Mouse (Mus musculus): ENCODE results near the gene Tbc1d17.
A peak's percentile ranks its signal among the peaks of the same experiment; 100 is the strongest.
"Not testable (repeated sequence)": the region's sequence is repeated elsewhere in the genome, so short reads cannot be mapped to it uniquely, and the experiment has no call there.

Tbc1d17 gene

DNA sequence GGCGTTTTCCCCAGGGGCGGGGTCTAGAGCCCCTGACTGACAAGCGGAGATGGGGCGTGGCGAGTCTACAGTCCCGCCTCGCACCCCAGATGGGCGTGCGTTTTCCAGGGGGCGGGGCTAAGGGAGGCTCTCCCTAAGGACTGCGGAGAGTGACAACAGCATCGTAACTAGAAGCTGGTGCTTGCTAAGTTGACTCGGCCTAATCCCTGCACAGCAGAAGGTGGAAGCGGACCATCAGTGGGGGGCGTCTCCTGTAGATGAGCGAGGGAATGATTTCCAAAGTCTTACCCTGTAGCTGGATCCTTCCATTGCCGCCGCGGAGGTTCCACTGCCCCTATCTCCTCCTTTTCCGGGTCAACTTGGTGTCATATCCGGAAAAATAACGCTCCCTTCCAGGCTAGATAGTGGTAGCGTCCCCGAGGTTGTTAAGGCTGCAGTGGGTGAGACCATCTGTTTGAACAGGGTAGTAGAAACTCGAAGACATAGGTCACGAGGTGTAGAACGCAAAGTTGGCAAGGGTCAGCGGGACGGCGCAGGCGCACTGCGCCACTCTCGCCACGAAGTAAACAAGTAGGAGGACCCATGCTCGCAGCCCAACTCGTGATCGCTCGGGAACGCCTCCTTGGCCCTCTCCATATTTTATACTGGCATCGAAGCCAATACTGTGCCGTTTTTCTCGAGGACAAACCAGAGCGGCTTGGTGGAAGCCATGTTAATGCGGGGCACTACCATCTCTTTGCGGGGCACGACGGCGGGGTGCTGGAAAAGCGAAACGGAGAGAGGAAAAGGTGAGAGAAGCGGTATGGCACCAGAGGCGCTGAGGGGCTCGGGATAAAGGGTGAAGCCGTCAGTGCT is at the start of gene Tbc1d17, which contains the start of gene Akt1s1:
Gene Tbc1d17 (minus strand): TSS at position 519 of the 855 bp plus-strand sequence.
Gene Akt1s1 (plus strand): TSS at position 431 of the 855 bp plus-strand sequence.
- DNase-seq (ENCODE audit: low read depth, low spot score), result peak; percentile 100

- DNase-seq (ENCODE audit: low read depth, low spot score), result no peak
Measured at GRCm38 (mm10) chr7:44898607-44899006, 49.7 kb upstream of the Tbc1d17 start.

GRCm38 (mm10) chr7:44896499-44896898 is 47.6 kb upstream of the Tbc1d17 start:
- DNase-seq (ENCODE audit: low read depth, low spot score), result no peak

DNA sequence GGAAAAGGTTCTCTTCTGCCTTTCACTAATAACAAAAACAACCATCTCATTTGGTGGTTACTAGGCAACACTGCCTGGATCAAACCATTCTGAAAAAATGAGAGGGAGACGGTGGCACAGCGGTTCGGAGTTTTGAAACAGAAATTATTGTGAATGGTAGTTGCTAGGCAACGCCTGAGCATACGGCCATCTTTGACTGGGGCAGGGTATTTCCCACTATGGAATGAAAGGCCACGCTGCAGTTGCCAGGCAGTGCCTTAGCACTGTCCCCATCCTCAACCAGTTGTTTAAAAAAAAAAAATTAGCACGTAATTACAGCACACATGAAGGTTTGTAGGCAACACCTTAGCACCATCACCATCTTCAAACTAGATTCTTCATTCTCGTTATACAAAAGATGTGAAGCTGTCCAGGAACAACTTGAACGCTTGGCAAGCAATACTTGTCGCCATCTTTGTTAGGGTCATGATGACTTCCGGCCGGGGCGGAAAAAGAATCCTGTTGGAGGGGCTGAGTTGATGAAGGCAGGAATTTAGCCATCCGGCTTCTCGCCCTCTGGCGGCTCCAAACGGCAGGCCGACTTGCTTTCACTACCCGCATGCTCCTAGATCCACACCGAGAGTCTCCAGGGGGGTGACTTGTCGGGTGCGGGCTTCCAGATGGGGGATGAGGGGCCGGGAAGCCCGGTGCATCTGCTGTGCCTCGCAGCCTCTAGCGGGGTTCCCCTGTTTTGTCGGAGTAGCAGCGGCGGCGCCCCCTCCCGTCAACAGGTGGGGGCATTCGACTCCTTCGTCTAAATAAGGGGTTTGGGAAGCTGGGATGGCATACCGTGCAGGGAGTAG is 46.9 kb upstream of the Tbc1d17 start, which contains the start of gene Fuz:
Gene Fuz (plus strand): TSS at position 487 of the 842 bp plus-strand sequence.
- peak; percentile 98 for DNase-seq (ENCODE audit: low read depth, low spot score)

GRCm38 (mm10) chr7:44895206-44895592 is 46.3 kb upstream of the Tbc1d17 start:
- no peak for DNase-seq (ENCODE audit: low read depth, low spot score)

DNA sequence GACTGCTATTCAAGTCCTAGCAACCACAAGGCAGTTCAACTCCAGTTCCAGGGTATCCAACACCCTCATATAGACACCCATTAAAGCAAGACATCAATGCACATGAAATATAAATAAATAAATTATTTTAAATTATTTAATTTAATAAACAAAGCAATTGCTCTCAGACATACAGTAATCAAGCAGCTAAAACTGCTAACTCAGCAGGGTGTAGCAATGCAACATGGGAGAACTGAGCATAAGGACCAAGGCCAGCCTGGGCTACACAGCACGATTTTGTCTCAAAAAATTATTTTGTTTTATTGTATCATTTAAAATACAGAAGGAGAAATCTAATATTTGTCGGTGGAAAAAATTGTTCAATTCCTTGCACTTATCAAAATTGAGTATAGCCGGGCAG is 45.3 kb upstream of the Tbc1d17 start:
- DNase-seq (ENCODE audit: low read depth, low spot score), result no peak

DNA sequence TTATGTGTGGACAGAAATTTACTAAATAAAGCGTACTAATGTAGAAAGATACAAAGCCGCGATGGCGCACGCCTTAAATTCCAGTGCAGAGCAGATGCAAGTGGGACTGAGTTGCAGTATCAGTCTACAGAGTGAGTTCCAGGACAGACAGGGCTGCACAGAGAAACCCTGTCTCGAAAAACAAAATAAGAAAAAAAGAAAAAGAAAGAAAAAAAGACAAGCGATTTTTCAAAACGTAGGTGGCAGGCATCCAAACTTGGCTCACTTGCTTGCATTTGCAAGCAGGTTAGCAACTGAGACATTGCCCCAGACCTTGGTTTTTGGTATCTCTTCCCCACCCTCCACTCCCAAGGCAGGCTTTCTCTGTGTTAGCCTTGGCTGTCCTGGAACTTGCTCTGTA is 44.3 kb upstream of the Tbc1d17 start:
- no peak for DNase-seq (ENCODE audit: low read depth, low spot score)

GRCm38 (mm10) chr7:44892276-44892921 is 43.5 kb upstream of the Tbc1d17 start, which contains the start of gene Med25:
Gene Med25 (minus strand): TSS chr7:44892712.
- peak; percentile 97 for DNase-seq (ENCODE audit: low read depth, low spot score)

DNA sequence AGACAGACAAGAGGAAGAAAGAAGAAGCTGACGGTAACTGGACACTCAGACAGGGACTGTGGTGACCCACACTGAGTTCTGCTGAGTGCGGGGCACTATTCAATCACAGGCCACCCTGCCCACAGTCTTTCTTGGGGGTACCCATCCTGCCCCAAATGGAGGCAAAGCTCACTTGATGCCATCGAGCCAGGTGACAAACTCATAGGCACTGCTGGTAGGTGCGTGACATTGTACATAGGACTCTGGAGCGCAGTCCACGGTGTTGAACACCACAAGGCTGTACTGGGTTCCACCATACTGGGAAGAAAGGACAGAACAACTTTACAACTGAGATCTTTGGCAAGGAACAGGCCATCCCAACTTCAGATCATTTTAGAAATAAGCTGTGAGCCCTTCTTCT is 42.7 kb upstream of the Tbc1d17 start:
- DNase-seq (ENCODE audit: low read depth, low spot score), result no peak

GRCm38 (mm10) chr7:44890737-44891136 is 41.9 kb upstream of the Tbc1d17 start:
- no peak for DNase-seq (ENCODE audit: low read depth, low spot score)

- no peak for DNase-seq (ENCODE audit: low read depth, low spot score)
Measured at GRCm38 (mm10) chr7:44890180-44890579, 41.3 kb upstream of the Tbc1d17 start.

DNA sequence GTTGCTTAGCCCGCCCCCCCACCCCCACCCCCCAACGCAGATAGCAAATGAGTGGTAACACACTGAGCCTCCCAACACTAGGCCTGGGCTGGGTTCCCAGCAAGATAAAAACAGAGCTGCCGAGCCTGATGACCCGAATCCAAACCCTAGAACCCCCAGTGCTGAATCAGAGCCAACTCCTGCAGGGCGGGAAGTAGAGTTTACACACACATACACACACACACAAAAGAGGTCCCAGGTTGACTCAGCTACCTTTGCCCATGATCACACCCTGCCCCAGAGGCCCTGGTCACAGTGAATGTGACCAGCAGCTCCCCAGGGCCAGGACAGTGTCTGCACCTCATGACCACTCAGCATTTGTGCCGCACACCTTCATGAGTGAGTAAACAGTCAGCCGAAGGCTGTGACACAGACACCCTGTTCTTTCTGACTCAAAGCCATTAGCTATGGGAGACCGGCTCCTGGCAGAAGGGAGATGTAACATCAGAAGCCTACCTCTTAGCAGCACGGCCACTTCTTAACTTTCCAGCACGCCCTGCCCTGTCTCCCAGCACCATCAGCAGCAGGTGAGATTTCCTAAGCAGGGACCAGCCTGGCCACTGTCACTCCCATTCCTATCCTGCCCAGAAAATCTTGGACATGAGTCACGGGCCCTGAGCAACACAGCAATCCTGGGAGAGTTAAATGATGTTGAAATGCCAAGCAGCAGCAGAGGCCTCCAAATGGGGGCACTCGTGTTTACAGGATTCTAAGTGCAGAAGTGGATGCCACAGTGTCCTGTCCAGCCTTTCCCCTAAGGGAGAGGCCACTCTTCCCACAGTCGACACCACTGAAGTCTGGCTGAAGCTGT is 39.6 kb upstream of the Tbc1d17 start:
- DNase-seq (ENCODE audit: low read depth, low spot score), result no peak

DNA sequence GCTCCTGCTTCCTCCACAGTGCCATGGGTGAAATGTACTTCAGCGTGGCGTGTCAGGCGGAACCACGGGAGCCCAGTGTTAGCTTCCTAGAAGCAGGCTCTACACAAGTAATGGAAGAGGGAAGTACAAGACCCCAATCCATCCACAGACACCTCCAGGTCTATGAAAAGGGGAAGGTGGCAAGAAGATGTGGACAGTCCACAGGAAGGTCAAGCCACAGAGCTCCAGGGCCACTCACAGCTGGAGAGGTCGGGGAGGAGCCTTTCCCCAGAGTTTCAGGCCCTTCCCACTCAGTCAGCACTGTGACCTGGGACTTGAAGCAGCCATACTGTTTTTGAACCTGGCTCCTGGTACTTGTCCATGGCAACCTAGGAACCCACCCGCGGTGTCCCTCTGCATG is 38.1 kb upstream of the Tbc1d17 start:
- DNase-seq (ENCODE audit: low read depth, low spot score), result no peak

GRCm38 (mm10) chr7:44884637-44885036 is 35.8 kb upstream of the Tbc1d17 start:
- DNase-seq (ENCODE audit: low read depth, low spot score), result no peak

DNA sequence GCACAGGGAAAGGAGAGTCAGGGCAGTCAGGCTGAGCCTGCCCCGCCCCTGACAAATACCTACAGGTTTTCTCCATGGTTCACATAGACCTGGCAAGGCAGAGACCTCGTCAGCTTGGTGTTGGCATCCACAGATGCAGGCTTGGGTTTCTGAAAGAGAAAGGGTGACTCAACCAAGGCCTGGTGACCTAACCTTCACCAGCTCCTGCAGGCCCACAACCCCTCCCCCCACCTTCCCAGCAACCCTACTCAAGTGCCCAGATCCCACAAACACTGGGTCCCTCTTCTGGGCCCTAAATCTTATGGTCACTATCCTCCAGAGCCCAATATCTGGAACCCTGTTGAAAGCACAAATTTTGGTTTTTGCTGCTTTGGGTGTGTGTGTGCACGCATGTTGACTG is 34.2 kb upstream of the Tbc1d17 start:
- no peak for DNase-seq (ENCODE audit: low read depth, low spot score)

DNA sequence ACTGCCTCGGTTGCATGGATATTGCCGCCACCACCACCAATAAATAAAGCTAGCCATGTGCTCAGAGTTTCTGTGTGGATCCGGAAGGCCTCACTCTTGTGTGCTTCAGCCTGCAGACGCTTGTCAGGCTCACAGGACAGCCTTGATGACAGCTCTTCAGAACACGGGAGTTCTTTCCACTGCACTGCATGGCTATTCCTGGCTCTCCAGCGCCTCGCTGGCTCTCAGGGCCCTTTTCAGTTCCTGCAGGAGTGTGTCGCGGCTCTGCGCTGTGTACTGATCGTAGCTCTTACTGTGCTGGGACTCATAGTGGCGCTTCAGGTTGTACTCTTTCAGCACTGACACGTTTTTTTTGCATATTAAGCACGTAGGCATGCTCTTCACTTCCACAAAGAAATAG is 29.0 kb upstream of the Tbc1d17 start:
- no peak for DNase-seq (ENCODE audit: low read depth, low spot score)

DNA sequence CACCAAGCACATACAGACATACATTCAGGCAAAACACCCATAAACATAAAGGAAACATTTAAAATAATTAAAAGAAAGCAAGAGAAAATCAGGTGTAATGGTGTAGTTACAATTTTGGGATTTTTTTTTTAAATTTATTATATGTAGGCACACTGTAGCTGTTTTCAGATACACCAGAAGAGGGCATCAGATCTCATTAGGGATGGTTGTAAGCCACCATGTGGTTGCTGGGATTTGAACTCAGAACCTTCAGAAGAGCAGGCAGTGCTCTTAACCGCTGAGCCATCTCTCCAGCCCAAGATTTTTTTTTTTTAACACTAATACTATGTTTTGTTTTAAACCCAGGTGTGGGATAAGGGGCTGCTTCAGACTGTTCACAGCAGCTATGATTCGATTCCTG is 22.9 kb upstream of the Tbc1d17 start:
- DNase-seq (ENCODE audit: low read depth, low spot score), result not testable (repeated sequence)

GRCm38 (mm10) chr7:44871181-44871580 is 22.3 kb upstream of the Tbc1d17 start:
- no peak for DNase-seq (ENCODE audit: low read depth, low spot score)

GRCm38 (mm10) chr7:44870614-44871013 is 21.7 kb upstream of the Tbc1d17 start:
- DNase-seq (ENCODE audit: low read depth, low spot score), result no peak

DNA sequence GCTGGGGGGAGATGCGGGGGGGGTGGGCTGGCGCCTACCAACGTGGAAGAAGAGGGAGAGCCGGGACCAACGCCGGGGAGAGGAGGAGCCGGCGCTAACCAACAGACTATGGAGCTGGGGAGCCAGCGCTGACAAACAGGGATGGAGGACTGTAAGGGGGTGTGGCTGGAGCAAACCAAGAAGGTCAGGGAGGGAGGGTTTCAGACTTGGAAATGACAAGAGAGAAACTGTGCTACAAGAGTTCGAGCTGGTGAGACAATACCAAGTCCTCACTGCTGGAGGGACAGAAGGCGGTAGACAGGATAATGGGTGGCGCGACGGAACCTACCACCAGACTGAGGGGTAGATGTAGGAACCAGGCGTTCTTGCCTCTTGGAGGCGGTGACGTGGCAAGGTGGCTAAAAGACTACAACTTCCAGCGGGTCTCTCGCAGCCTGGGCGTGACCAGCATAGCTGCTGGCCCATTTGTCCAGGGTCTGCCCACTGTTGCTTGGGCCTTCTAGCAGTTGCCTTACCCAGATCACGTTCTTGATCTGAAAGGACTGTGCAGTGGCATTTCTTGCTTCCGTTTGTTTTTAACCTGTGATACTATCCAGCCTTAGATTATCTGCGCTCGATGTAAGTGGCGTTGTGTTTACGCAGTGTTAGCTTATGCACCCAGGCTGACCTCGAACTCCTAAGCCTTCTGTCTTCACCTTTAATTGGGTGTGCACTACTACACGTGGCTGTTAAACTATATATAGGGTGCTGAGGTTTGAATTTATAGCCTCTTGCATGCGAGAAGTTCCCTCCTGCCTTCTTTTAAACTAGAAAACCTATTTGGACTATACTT is 21.0 kb upstream of the Tbc1d17 start, which contains the start of gene Ptov1:
Gene Ptov1 (minus strand): TSS at position 92 of the 832 bp plus-strand sequence.
- DNase-seq (ENCODE audit: low read depth, low spot score), result peak; percentile 100
